Mouse (Mus musculus): Measurements from ENCODE around the gene Cyfip1.

Gene Cyfip1

DNA sequence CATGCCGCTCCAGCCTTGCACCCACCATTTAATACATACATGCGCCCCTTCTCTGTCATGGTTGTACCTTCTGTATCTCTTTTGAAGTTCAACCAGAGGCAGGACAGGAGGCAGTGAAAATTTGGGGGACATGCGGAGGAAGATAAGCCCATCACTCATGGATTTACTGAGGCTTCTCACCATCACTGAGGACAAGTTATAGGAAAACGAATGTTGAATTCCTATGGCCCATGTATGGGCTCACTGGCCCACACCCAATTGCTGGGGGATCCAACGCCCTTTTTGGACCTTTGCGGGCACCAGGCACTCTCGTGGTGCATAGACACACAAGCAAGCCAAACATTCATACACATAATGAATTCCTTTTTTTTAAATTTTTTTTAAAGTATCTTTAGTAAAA lies at the start of gene Cyfip1:
TSS of gene Cyfip1 (plus strand) at position 301 of the 400 bp plus-strand sequence.
- in situ Hi-C loops (cut with MboI; ENCODE audit: unreplicated experiment in 2 of 2) = no loop called here

DNA sequence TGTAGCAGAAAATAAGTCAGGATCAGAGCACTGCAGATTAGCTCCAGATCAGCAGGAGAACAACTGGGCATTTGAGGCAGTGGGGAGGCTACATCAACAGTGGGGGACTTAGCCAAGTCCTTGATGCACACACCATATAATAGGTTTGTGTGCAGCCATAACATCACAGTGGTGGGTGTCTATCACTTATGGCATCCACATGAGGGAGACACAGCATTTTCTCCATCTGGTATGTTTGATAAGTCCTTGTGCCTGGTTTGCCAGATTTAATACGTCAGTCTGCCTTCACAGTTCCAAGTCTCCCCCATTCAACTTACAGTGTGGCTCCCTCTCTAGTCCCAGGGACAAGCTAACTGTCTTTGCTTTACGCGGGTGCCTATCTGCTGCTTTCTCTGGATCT lies 49.3 kb upstream of the Cyfip1 start:
- in situ Hi-C loops (cut with MboI; ENCODE audit: unreplicated experiment in 2 of 2) = loop anchor here in 1 of 2 experiments (10.0 kb wide), 1 partner anchor 173 kb away; the partner anchor contains the start of gene Nipa2

DNA sequence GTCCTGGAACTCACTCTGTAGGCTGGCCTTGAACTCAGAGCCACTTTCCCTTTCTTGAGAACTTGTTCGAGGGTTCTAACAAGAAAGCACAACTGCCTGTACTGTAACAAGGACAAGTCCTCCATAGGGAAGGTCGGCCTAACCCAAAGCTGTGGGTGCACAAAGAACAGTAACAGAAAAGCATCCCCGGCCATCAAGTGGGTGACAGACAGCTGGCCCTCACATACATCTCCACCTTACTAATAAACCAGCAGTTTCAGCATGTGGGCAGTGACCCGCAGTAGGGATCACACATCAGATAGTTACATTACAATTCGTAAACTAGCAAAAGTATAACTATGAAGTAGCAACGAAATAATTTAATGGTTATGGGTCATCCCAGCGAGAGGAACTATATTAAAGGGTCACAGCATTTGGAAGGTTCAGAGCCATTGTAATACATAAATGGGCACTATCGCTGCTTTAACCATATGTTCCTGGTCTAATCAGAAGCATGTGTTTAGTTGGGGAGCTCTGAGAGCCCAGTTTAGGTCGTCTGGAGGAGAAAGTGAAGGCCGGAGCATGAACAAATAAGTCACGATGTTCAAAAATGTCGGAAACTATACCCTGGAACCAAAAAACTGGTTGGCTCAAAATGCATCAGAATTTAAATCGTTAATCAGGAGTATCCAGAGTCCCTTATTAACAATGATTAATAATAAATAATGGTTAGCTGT lies 48.2 kb upstream of the Cyfip1 start:
- in situ Hi-C loops (cut with MboI; ENCODE audit: unreplicated experiment in 2 of 2) = loop anchor here in 1 of 2 experiments (10.0 kb wide), 1 partner anchor 171 kb away; the partner anchor contains the start of gene Nipa2

- in situ Hi-C loops (cut with MboI; ENCODE audit: unreplicated experiment in 2 of 2) = loop anchor here in 1 of 2 experiments (10.0 kb wide), 1 partner anchor 171 kb away; the partner anchor contains the start of gene Nipa2
Observed at GRCm38 (mm10) chr7:55793952-55794603, 47.5 kb upstream of the Cyfip1 start, which contains the start of gene Tubgcp5. Gene Tubgcp5, plus strand, starts transcription at chr7:55794154.

DNA sequence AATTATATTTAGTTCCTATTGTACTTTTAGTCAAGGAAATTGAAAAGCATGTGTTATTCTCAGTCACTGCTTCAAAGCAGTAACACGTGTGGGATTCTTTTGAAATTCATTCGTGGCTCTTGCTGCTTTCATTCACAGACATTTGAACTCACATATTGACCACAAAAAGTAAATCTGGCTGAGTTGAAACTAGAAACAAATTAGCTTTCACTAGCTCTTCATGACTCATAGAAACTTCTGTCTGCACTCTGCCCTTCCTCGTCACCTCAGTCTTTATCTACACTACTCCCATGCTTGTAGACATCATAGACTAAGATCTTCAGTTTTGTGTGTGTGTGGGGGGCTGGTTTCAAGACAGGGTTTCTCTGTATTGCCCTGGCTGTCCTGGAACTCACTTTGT lies 41.6 kb upstream of the Cyfip1 start:
- in situ Hi-C loops (cut with MboI; ENCODE audit: unreplicated experiment in 2 of 2) = loop anchor here (10.0 kb wide), 2 partner anchors 165 to 305 kb away; partner anchors contain the start of gene Nipa2 (in 1 of the 2)

DNA sequence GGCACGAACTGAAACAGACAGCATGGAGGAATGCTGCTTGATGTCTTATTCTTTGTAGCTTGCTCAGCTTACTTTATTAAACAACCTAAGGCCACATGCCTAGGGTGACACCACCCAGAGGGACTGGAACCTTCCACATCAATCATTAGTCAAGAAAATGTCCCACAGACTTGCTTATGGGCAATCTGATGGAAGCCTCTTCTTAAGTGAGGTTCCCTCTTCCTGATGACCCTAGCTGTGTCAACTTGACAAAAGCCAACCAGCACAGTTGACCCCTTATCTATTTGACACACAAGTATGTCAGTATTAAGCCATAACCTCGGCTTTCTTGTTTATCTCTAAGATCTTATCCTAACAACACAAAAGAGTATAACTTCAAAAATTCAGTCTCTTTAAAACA lies 31.6 kb upstream of the Cyfip1 start:
- in situ Hi-C loops (cut with MboI; ENCODE audit: unreplicated experiment in 2 of 2) = loop anchor here in 1 of 2 experiments (10.0 kb wide), 2 partner anchors 295 to 395 kb away; no protein-coding TSS in a partner anchor

DNA sequence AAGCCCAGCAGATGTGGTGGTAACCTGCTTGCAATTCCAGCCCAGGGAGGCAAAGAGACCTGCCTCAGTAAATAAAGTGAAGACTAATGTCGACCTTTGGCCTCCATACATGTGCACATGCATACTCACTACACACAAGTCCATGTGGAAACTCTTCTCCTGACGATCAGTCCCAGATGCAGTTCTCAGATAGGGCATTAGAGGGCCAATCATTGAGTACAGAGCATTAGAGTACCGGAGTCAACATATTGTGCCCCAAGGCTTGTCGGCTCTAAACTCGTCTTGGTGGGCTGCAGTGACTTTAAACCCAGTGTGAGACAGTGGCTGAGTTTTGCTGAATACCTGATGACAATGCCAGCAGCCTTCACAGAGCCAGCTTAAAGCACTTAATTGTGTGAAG lies 17.1 kb upstream of the Cyfip1 start:
- in situ Hi-C loops (cut with MboI; ENCODE audit: unreplicated experiment in 2 of 2) = no loop called here

- in situ Hi-C loops (cut with MboI; ENCODE audit: unreplicated experiment in 2 of 2) = no loop called here
Observed at GRCm38 (mm10) chr7:55827551-55827950, 14.0 kb upstream of the Cyfip1 start.

- in situ Hi-C loops (cut with MboI; ENCODE audit: unreplicated experiment in 2 of 2) = no loop called here
Observed at GRCm38 (mm10) chr7:55836877-55837276, 4.7 kb upstream of the Cyfip1 start.

DNA sequence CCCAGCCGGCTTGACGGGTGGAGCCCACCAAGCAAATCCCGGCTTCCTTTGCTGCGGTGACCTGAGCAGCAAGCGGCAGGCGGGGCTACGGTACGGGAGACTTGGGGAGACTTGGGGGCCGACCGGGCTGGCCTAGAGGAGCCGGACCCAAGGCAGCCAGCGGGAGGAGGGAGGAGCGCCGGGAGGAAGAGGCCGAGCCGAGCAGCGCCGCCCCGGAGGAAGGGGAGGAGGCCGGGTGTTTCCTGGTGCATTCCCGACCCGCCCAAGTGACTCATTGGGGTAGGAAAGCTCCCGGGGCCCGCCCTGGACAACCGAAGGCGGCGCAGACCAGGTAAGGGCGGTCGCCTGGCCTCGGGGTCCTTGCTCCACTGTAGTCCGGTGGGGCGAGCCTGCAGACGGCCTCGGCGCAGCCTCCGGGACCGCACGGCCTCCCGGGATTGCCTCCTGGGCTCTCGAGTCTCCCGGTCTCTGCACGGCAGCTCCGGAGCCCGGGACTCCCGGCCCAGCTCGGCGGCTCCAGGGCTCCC lies 495 bp downstream of the Cyfip1 start:
- in situ Hi-C loops (cut with MboI; ENCODE audit: unreplicated experiment in 2 of 2) = no loop called here

DNA sequence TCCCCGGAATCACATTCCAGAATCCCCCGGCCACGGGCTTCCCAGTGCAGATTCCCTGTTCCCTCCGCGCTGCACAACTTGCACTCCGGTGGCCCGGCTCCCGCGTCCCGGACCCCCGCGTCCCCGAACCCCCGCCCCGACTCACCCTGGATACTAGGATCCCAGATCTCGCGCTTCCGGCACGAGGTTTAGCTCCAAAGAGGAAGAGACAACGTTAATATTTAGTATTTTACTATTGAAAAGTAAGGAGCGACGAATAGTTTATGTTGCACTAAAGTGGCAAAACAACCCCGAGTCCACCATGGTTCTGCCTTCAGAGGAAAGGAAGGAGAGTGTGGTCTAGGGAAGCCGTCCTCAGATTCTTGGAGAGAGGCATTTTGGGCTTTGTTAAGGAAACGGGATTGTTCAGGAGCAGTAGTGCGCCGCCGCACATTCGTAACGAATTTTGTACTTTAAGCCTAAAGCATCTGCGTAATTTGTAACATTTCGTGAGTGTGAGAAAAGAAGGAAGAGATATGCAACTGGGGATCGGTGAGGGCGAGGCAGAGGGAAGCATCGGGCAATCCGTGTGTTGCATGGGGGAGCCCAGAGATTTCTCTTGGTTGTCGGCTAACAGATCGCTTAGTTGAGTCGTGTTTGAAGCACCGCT lies 1.1 kb downstream of the Cyfip1 start:
- in situ Hi-C loops (cut with MboI; ENCODE audit: unreplicated experiment in 2 of 2) = no loop called here

DNA sequence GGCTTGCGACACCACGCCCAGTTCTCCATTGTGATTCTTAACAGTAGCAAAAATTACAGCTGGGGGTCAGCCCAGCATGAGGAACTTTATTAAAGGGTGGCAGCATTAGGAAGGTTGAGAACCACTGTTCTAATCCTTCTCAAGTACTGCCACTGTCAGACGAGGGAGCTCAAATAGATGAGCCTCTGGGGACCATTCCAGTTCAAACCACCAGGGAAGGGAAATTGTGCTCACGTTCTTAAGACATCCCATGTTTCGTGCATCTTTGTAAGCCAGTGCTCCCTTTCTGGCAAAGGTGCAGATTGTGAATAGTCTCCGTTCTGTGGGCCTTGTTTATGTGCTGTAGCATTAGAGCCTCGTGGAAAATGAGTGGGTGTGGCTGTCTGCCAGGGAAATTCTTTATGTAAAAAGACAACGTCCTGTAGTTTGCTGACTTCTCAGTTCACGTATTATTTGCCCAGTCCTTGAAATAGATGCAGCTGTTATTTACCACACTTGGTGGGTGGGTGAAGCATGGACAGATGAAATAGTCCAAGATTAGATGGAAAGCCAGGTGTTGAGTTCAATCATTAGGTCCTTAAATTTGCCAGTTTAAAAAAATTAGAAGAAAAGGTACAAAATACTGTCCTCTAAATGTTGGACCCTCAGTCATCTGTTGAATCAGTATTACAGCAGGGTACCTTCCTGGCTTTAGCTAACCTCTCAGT lies 5.2 kb downstream of the Cyfip1 start:
- in situ Hi-C loops (cut with MboI; ENCODE audit: unreplicated experiment in 2 of 2) = no loop called here

DNA sequence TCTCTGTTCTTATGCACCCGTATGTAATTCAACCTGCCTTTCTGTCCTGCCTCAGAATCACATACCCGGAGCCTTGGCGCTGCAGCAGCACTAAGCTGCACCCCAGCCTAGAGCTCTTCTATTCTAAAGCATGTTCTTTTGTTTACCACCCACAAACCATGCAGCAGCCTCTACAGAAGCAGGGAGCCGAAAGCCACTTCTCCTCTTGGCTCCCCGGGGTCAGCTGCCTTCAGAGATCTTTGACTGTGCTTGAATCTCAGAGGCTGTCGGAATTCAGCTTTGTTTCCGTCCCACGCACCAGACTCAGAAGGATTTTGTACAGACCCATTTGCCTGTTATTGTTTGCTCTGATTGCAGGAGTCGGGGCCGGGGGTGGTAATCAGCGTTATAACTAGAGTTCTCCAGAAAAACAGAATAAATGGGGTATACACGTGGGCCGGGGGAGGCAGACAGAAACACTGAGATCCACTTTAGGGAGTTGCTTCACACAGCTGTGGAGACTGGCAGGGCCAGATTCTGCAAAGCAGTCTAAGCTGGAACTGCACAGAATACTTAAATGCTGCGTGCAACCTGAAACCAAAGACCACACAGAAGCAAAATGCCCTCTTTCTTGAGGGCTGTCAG lies 8.5 kb downstream of the Cyfip1 start:
- in situ Hi-C loops (cut with MboI; ENCODE audit: unreplicated experiment in 2 of 2) = no loop called here

- in situ Hi-C loops (cut with MboI; ENCODE audit: unreplicated experiment in 2 of 2) = no loop called here
Observed at GRCm38 (mm10) chr7:55852787-55853186, 11.2 kb downstream of the Cyfip1 start.

DNA sequence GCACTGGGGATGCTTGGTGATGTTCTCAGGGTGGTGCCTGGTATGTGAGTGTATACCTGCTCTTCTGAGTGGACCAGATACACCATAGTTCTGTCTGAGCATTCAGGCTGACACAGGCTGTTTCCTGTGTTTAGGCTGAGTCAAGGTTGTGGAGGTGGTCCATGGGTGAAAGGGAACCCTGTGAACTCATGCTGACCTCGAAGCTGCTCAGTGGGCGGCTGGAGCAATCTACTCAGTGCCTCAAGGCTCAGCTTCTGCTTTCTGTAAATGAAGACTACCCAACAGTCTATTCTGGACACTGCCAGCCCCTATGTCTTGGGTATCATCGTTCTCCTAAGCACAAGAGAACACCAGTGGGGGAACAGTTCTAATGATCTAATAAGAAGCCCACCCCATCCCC lies 14.1 kb downstream of the Cyfip1 start:
- in situ Hi-C loops (cut with MboI; ENCODE audit: unreplicated experiment in 2 of 2) = no loop called here

DNA sequence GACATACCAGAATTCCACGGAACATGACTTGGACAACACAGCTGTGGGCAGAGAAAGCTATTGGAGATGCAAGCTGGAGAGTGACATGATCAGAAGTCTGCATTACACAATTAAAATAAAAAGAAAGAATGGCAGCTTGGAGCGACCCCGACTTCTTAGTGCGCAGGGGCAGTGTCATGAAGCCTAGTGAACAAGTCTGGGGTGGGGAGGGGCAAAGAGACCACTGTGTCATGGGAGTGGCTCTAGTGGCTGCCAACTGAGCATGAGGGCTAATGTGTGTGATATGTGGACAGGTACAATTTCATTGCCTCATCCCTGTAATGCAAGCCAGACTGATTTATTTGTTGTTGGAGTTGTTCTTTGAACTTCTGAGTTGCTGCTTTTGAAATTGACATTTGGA lies 15.2 kb downstream of the Cyfip1 start:
- in situ Hi-C loops (cut with MboI; ENCODE audit: unreplicated experiment in 2 of 2) = no loop called here

DNA sequence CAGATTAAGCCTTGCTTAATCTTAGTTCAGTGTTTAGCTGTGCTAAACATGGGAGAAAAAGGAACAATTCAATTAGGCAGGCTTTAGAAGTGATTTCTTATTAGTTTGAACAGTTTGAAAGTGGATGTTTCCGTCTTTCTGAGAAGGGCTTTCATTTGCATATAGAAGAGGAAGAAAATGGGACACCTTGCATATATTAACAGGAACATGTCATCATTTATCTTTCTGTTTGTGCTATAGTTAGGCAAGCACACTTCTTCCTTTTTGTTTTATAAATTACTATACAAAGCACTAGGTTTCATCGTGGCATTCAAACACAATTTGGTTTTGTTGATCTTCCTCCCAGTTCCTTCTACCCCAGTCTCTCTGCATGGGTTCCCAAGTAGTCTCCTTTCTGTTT lies 16.2 kb downstream of the Cyfip1 start:
- in situ Hi-C loops (cut with MboI; ENCODE audit: unreplicated experiment in 2 of 2) = no loop called here

- in situ Hi-C loops (cut with MboI; ENCODE audit: unreplicated experiment in 2 of 2) = no loop called here
Observed at GRCm38 (mm10) chr7:55858836-55859517, 17.4 kb downstream of the Cyfip1 start.

- in situ Hi-C loops (cut with MboI; ENCODE audit: unreplicated experiment in 2 of 2) = no loop called here
Observed at GRCm38 (mm10) chr7:55859518-55859872, 17.9 kb downstream of the Cyfip1 start.

Data from v-Abl transformed pro-B cells (cell line).